Mouse (Mus musculus): ENCODE results near the gene Iqch.

- TF ChIP-seq CTCF (IDR thresholded peaks at IDR 0.05; ENCODE audit: low read depth, low read length), result no peak
- no peak for TF ChIP-seq POLR2A (IDR thresholded peaks at IDR 0.05; ENCODE audit: extremely low read depth, insufficient read depth, low read length)
Observed at GRCm38 (mm10) chr9:63589209-63589608, 13.1 kb downstream of the Iqch start.

Data from liver, adult 2 months (tissue).